Mouse (Mus musculus) spleen, postnatal 10 days (tissue): Measurements from ENCODE around the gene Olfr209.
"Not testable (repeated sequence)": the region's sequence is repeated elsewhere in the genome, so short reads cannot be mapped to it uniquely, and the experiment has no call there.

Source experiments
- DNase-seq, 2 experiments: peaks; one replicate each; pipeline ENCODE4 v3.0.0; 2021 to 2022; ENCODE audit warnings: low spot score in 2 of 2

Gene Olfr209

DNA sequence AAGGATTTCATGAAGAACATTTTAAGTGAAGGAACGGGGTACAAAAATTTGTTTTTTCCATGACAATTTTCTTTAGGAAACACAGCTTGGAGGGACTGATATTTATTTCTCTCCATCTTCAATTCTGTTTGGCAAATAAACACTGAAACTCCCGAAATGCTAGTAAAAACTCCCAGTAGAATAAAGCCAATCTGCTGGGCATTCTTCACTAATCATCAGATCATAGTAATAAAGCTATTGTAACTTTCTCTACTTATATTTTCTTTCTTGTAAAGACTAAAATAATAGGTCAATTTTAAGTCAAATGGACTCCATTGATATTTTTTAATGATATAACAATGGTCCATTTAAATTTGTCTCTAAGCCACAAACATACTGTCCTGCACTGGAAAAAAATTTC, at the start of gene Olfr209:
Gene Olfr209 (minus strand): TSS at position 101 of the 400 bp plus-strand sequence.
- no peak for DNase-seq

DNA sequence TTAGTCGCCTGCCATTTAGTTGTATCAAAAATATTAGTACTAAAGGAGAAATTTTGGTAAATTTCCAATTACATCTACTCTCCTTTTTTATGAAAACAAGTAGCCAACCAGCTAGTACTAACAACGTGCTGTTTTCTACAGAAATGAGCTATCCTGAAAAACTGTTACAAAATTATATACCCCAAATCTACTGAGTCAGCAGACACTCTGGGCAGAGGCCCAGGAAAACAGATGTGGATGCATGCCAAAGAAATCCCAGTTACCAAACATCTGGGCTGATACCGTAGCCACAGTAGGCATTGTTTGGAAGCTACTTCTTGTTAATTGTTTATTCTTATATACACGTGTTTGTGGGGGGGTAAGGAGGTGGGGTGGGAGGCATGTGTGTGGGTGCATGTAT, 49.7 kb upstream of the Olfr209 start:
- no peak for DNase-seq

DNA sequence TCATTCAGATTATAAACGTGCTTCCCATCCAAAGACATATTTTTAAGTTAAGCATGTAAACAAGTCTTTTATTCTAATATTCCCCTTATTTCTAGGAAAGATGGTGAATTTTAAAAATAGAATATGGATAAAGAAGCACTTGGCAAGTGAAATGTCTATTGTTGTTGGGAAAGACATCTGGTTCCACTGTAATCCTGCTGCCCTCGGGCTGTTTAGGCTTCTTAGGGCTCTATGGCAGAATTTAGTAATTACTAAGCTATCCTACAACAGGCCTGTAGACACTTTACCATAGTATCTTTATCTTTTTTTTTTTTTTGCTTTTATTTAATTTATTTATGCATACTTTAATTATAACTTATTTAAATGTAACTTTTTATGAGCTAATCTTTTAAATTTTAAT, 46.0 kb upstream of the Olfr209 start:
- no peak for DNase-seq

DNA sequence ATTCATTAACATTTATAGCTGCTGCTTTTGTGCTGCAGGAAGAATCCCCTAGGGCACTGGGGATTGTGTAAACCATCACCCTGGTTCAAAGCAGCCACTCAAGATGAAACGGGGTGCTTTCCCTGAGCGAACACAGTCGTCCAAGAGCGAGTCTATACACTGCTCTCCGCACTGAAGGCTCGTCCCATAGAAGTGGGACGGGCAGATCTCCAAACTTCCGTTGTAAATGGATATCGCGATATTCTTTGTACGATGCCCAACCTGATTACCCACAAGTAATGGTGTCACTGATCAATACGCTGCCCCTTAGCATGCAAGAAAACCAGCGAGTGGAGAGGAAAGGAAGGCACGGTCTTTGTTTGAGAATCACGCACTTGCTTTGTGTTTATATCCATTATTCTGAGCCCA, 45.6 kb upstream of the Olfr209 start:
- DNase-seq: no peak

DNA sequence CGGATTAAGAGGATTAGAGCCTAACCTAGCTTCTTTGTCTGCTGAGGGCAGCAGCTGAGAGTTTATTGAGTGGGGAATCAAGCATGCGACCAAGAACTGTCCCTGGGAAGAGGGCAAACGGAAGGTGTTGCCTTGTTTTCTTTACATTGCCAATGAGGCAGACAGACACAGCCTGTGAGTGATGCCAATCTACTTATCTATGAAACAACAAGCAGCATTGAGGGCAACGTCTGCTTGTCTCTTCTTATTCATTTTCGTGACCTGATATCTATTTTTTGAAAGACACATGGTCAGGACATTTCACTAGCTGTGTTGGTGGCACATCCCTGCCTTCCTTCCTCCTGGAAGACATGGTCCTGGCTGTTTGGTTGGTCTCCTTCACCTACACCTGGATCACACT, 43.2 kb upstream of the Olfr209 start, which contains the start of gene Gabrr3:
Gene Gabrr3 (plus strand): TSS at position 301 of the 400 bp plus-strand sequence.
- DNase-seq: no peak

DNA sequence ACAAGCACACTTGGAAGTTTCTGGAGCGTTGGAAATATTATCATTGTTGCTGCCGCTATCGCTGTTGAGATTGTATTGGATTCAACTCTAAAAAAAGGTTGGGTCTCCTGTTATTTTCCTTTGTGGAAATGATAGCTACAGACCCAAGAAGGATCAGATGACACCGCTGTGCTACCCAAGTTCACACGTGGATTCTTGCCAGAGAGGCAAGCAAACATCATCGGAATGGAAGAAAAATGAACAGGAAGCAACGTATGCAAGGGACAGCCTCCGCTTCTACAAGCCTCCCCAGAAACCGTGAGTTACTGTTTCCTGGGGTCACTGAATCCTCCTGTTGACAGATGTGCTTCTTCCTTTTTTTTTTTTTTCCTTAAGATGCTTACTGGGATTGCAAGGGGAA, 41.0 kb upstream of the Olfr209 start:
- DNase-seq: no peak

DNA sequence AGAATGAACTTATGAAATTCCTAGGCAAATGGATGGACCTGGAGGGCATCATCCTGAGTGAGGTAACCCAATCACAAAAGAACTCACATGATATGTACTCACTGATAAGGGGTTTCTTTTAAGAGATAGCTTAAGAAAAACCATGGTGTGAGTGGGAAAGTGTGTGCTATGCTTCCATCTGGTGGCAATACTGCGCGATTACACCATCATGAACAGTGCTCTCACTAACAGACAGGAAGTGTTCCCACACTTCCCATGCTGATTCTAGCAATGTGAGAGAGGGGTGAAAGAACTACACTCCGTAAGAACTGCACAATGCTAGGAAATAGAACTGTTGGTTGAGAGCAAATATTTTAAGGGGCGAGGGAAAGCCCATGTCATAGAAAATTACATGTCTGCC, 39.9 kb upstream of the Olfr209 start:
- no peak for DNase-seq

DNA sequence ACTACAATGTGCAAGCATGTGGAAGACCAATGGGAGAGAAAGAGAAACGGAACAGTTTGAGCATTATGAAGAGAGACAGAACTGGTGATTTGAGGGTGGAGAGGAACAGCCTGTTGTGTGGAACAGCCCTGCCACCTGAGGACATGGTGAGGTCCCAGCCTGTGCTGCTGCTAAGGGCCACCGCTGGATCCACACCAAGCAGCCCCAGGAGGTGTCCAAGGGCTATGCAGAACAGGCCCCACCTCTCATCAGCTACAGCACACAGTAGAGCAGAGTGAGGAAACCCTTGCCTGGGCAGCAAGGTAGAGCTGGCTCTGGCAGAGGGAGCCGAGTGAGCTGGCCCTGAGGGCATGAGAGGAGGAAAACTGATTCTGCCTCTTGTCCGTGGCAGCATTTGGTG, 38.2 kb upstream of the Olfr209 start:
- DNase-seq: no peak

DNA sequence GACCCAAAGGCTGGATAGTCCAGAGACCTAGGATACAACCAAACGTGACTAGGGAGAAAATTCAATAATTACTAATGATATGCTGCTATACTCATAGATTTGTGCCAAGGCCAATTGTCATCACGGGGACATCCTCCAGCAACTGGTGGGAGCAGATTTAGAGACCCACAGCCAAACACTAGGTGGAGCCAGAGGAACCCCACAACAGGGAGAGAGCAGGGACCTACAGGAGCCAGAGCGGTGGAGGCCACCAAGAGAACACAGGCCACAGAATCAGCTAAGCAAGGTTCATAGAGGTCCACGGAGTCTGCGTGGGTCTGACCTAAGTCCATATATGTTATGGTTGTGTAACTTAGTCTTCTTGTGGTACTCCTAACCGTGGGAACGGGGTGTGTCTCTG, 37.3 kb upstream of the Olfr209 start:
- DNase-seq: no peak

DNA sequence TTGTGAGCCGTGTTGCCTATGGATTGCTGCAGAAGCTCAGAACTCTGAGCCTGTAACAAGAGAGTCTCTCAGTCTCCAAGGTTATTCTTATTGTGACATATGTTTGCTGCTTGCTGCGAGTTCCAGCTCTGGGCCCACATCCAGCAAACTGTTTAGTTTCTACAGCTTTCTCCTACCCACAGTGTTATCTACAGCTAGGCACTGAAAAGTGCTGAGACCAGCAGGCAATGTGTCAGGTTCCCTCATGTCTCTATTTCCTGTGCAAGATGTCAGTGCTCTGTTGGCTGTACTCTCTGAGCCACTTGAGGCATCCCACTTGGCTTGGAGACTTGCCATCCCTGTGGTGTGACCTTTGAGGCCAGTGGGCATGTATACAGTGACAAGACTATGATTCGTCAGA, 29.5 kb upstream of the Olfr209 start:
- no peak for DNase-seq

DNA sequence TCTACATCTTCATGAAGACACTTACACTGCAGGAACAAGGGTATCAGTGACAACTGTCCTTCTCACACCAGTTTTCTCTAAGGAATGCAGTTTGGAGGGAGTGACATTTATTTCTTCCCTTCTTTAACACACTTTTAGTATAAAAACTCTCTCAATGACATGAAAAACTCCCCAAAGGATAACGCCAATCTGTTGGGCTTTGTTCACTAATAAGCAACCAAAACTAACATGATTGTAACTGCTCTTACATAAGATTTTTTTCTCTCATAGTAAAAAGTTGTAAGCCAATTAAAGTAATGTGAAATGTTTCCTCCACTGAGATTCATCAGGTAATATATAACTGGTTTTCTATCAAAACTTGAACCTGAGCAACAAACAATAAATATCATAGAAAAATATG, 14.6 kb downstream of the Olfr209 start, which contains the start of gene Olfr206:
Gene Olfr206 (minus strand): TSS at position 101 of the 400 bp plus-strand sequence.
- DNase-seq: no peak

DNA sequence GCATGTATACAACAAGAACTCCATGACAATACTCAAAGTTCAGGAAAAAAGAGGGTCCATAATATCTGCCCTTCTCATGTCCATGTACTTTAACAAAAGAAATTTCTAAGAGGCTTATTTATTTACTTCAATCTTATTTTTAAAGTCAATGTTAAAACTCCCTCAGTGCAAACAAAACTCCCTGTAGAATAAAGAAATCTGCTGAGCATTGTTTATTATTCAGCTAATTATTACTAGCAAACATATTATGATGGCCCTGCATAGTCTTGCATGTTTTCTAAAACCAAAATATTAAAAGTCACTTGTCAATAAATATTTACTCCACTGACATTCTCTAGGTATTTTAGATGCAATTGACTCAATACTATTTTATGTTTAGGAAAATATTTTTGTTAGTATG, 32.8 kb downstream of the Olfr209 start, which contains the start of gene Olfr205:
Gene Olfr205 (minus strand): TSS at position 101 of the 400 bp plus-strand sequence.
- DNase-seq: no peak

DNA sequence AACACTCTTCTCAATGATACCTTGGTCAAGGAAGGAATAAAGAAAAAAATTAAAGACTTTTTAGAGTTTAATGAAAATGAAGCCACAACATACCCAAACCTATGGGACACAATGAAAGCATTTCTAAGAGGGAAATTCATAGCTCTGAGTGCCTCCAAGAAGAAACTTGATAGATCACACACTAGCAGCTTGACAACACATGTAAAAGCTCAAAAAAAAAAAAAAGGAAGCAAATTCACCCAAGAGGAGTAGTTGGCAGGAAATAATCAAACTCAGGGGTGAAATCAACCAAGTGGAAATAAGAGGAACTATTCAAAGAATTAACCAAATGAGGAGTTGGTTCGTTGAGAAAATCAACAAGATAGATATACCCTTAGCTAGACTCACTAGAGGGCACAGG, 40.5 kb downstream of the Olfr209 start:
- not testable (repeated sequence) for DNase-seq

DNA sequence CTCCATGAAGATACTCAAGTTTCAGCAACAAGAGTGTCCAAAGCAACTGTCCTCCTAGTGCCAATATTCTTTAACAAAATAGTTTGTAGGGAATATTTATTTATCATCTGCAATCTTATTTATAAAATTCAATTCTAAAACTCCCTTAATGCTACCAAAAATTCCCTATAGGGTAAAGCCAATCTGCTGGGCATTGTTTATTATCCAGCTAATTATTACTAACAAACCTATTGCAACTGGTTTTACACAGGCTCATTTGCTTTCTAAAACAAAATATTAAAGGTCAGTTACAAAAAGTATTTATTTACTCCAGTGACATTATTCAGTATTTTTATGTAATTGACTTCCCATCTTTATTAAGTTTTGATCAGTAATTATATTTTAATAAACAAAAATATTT, 45.6 kb downstream of the Olfr209 start, which contains the start of gene Olfr204:
Gene Olfr204 (minus strand): TSS at position 101 of the 400 bp plus-strand sequence.
- no peak for DNase-seq
